Mouse (Mus musculus) intestine, embryonic 15.5 days (tissue): ENCODE results near the gene Best3. TPM values are rescaled to one million over a fixed set of nuclear protein-coding genes. Genes with fewer than 3 reads are reported as not detected.
A peak's percentile ranks its signal among the peaks of the same experiment; 100 is the strongest.
"Not testable (repeated sequence)": the region's sequence is repeated elsewhere in the genome, so short reads cannot be mapped to it uniquely, and the experiment has no call there.

Experiments used
- ATAC-seq: fragments of 200-750 bp; cut with Nextera tagmentation; 2 replicates; pipeline ENCODE4 v1.8.0; 2017; ENCODE audit warnings: moderate TSS enrichment, moderate library complexity
- H3K27ac ChIP-seq: fragments of 300-500 bp; sonication (generic); 2 replicates; pipeline ENCODE4 v1.5.1; 2015; ENCODE audit warnings: mild to moderate bottlenecking, inconsistent platforms
- H3K27me3 ChIP-seq: fragments of 300-500 bp; sonication (generic); replicated peaks from 2 replicates; pipeline ENCODE4 v1.6.1; 2015; ENCODE audit warnings: inconsistent platforms
- H3K36me3 ChIP-seq: fragments of 300-500 bp; sonication (generic); 2 replicates; pipeline ENCODE4 v1.6.1; 2015; ENCODE audit warnings: inconsistent platforms
- H3K4me1 ChIP-seq: fragments of 300-500 bp; sonication (generic); replicated peaks from 2 replicates; pipeline ENCODE4 v1.6.1; 2015; ENCODE audit warnings: inconsistent platforms
- H3K4me2 ChIP-seq: fragments of 300-500 bp; sonication (generic); replicated peaks from 2 replicates; pipeline ENCODE4 v1.6.1; 2015; ENCODE audit warnings: mild to moderate bottlenecking, inconsistent platforms
- H3K4me3 ChIP-seq: fragments of 300-500 bp; sonication (generic); replicated peaks from 2 replicates; pipeline ENCODE4 v1.5.1; 2015; ENCODE audit warnings: inconsistent platforms
- H3K9ac ChIP-seq: fragments of 300-500 bp; sonication (generic); 2 replicates; pipeline ENCODE4 v1.6.1; 2015; ENCODE audit warnings: inconsistent platforms
- H3K9me3 ChIP-seq: fragments of 300-500 bp; sonication (generic); 2 replicates; pipeline ENCODE4 v1.6.1; 2016; ENCODE audit warnings: inconsistent platforms
- WGBS: fragments of 180-500 bp; shearing (Covaris S2); methylation state at CpG from one replicate; pipeline ENCODE4 v1.1.7; 2015; 5-methylcytosine and 5-hydroxymethylcytosine counted together
- polyA plus RNA-seq: library from polyadenylated mRNA; unstranded; fragments of >200 nt; fragmentation: Nextera tagmentation; extraction: Ambion mirVana; gene quantifications from 2 replicates; pipeline ENCODE4 v1.2.1, GENCODE M21; 2015

Best3 gene
- polyA plus RNA-seq, 1 experiment from 2014 or later = not detected

GRCm38 (mm10) chr10:117014565-117014964 lies 28.5 kb downstream of the Best3 start:
- Histone ChIP-seq H3K4me2 (no peak overlapping the region), H3K4me1 (0 out of 2 replicates have a peak, but pooled peaks cover 4% of the 10 kb centered on the region), H3K9ac (no peak overlapping the region), H3K27ac (no peak overlapping the region), H3K27me3 (no peaks in the 10 kb centered on the region), H3K9me3 (no peaks in the 10 kb centered on the region), H3K36me3 (no peaks in the 10 kb centered on the region), H3K4me3 (no peak overlapping the region)
- ATAC-seq = no peak
- WGBS = 74% methylated on average over 5 of the region's 5 CpGs

GRCm38 (mm10) chr10:117018281-117018840 lies 32.2 kb downstream of the Best3 start:
- WGBS = 79% methylated on average over 7 of the region's 7 CpGs
- Histone ChIP-seq H3K4me1 (0 out of 2 replicates have a peak, but pooled peaks cover 4% of the 10 kb centered on the region), H3K4me2 (no peak overlapping the region), H3K9me3 (no peaks in the 10 kb centered on the region), H3K36me3 (no peaks in the 10 kb centered on the region), H3K9ac (no peak overlapping the region), H3K27ac (no peak overlapping the region), H3K4me3 (no peak overlapping the region), H3K27me3 (0 out of 2 replicates have a peak, but pooled peaks cover 3% of the 10 kb centered on the region)
- no peak for ATAC-seq

GRCm38 (mm10) chr10:117021020-117021754 lies 35.1 kb downstream of the Best3 start:
- Histone ChIP-seq H3K27ac (no peak overlapping the region), H3K4me1 (0 out of 2 replicates have a peak, but pooled peaks cover 5% of the 10 kb centered on the region), H3K27me3 (0 out of 2 replicates have a peak, but pooled peaks cover 3% of the 10 kb centered on the region), H3K9me3 (no peaks in the 10 kb centered on the region), H3K4me3 (no peak overlapping the region), H3K36me3 (no peaks in the 10 kb centered on the region), H3K9ac (no peak overlapping the region), H3K4me2 (no peak overlapping the region)
- no peak for ATAC-seq
- WGBS = 31% methylated on average over 21 of the region's 21 CpGs

GRCm38 (mm10) chr10:117023693-117024092 lies 37.6 kb downstream of the Best3 start:
- Histone ChIP-seq H3K27me3 (0 out of 2 replicates have a peak, but pooled peaks cover 3% of the 10 kb centered on the region), H3K4me3 (peak overlapping the region; percentile 13), H3K4me1 (0 out of 2 replicates have a peak, but pooled peaks cover 5% of the 10 kb centered on the region), H3K36me3 (no peaks in the 10 kb centered on the region), H3K9ac (0 out of 2 replicates have a peak overlapping the region, but pooled peaks have one; percentile 20), H3K9me3 (no peaks in the 10 kb centered on the region), H3K27ac (no peak overlapping the region), H3K4me2 (peak overlapping the region; percentile 54)
- 29% methylated on average over 16 of the region's 16 CpGs for WGBS
- ATAC-seq = peak; percentile 43

- not testable (repeated sequence) for H3K9me3 ChIP-seq, H3K36me3 ChIP-seq, H3K4me1 ChIP-seq, H3K27me3 ChIP-seq, H3K4me2 ChIP-seq, H3K4me3 ChIP-seq, H3K27ac ChIP-seq, H3K9ac ChIP-seq, ATAC-seq
Measured at GRCm38 (mm10) chr10:117025776-117026175, 39.7 kb downstream of the Best3 start.

- Histone ChIP-seq H3K27me3 (0 out of 2 replicates have a peak, but pooled peaks cover 3% of the 10 kb centered on the region), H3K9me3 (no peaks in the 10 kb centered on the region), H3K4me2 (no peak overlapping the region), H3K9ac (no peak overlapping the region), H3K4me1 (0 out of 2 replicates have a peak, but pooled peaks cover 5% of the 10 kb centered on the region), H3K36me3 (no peaks in the 10 kb centered on the region), H3K27ac (no peak overlapping the region), H3K4me3 (no peak overlapping the region)
- WGBS = 78% methylated on average over 8 of the region's 8 CpGs
- ATAC-seq = no peak
Measured at GRCm38 (mm10) chr10:117026176-117026575, 40.1 kb downstream of the Best3 start.

GRCm38 (mm10) chr10:117031160-117031559 lies 45.0 kb downstream of the Best3 start:
- ATAC-seq = no peak
- H3K9me3 ChIP-seq = no peaks in the 10 kb centered on the region
- no peak overlapping the region for H3K9ac ChIP-seq
- H3K27me3 ChIP-seq = no peaks in the 10 kb centered on the region
- H3K36me3 ChIP-seq = no peaks in the 10 kb centered on the region
- no peak overlapping the region for H3K27ac ChIP-seq
- no peak overlapping the region for H3K4me3 ChIP-seq
- H3K4me2 ChIP-seq = no peak overlapping the region
- H3K4me1 ChIP-seq = no peaks in the 10 kb centered on the region
- WGBS = 84% methylated on average over 3 of the region's 3 CpGs

- 18% methylated on average over 8 of the region's 8 CpGs for WGBS
- Histone ChIP-seq H3K4me3 (no peak overlapping the region), H3K27me3 (no peaks in the 10 kb centered on the region), H3K36me3 (no peaks in the 10 kb centered on the region), H3K4me2 (no peak overlapping the region), H3K9me3 (no peaks in the 10 kb centered on the region), H3K4me1 (no peaks in the 10 kb centered on the region), H3K9ac (no peak overlapping the region), H3K27ac (no peak overlapping the region)
- ATAC-seq = peak; percentile 46; the same call in 1 of the 2 replicates
Measured at GRCm38 (mm10) chr10:117033785-117034184, 47.7 kb downstream of the Best3 start.

- 63% methylated on average over 6 of the region's 6 CpGs for WGBS
- Histone ChIP-seq H3K4me2 (no peak overlapping the region), H3K9me3 (no peaks in the 10 kb centered on the region), H3K4me1 (peaks cover 2% of the 10 kb centered on the region; the same call in 1 of the 2 replicates), H3K9ac (no peak overlapping the region), H3K4me3 (no peak overlapping the region), H3K27me3 (no peaks in the 10 kb centered on the region), H3K36me3 (no peaks in the 10 kb centered on the region), H3K27ac (no peak overlapping the region)
- ATAC-seq = no peak
Measured at GRCm38 (mm10) chr10:117040355-117040754, 54.2 kb downstream of the Best3 start.

GRCm38 (mm10) chr10:117042295-117042694 lies 56.2 kb downstream of the Best3 start:
- Histone ChIP-seq H3K36me3 (no peaks in the 10 kb centered on the region), H3K4me1 (peaks cover 4% of the 10 kb centered on the region; the same call in 1 of the 2 replicates), H3K27ac (no peak overlapping the region), H3K27me3 (no peaks in the 10 kb centered on the region), H3K4me3 (no peak overlapping the region), H3K9ac (no peak overlapping the region), H3K4me2 (no peak overlapping the region), H3K9me3 (no peaks in the 10 kb centered on the region)
- no peak for ATAC-seq
- 86% methylated on average over 14 of the region's 14 CpGs for WGBS

- not testable (repeated sequence) for H3K27ac ChIP-seq, H3K27me3 ChIP-seq, H3K4me3 ChIP-seq, H3K9me3 ChIP-seq, H3K36me3 ChIP-seq, H3K9ac ChIP-seq, H3K4me1 ChIP-seq
- H3K4me2 ChIP-seq = 0 out of 2 replicates have a peak overlapping the region, but pooled peaks have one; percentile 19
- 0 out of 2 replicates have a peak, but pooled peaks have one; percentile 48 for ATAC-seq
- 36% methylated on average over 15 of the region's 16 CpGs for WGBS
Measured at GRCm38 (mm10) chr10:117043497-117044166, 57.5 kb downstream of the Best3 start.
